Mouse (Mus musculus) ES-Bruce4 (cell line): ENCODE measurements at regions not wholly inside any gene's neighbourhood (a gene's known extent, or its start where the extent isn't known, plus 50 kb on each side); places are given as distances from the start of the nearest gene placed in this dataset.

Experiments used
- CTCF ChIP-seq: IDR thresholded peaks from one replicate; pipeline ENCODE4 v1.8.1; 2011; ENCODE audit warnings: low read depth, low read length
- EP300 ChIP-seq: IDR thresholded peaks from 2 replicates; pipeline ENCODE4 v1.6.1; 2011; ENCODE audit warnings: low read depth, low read length; ENCODE audit not compliant: insufficient read depth
- POLR2A ChIP-seq: IDR thresholded peaks from one replicate; pipeline ENCODE4 v1.8.1; 2011; ENCODE audit warnings: low read length; ENCODE audit not compliant: insufficient read depth

- no peak for TF ChIP-seq CTCF
- no peak for TF ChIP-seq EP300
- TF ChIP-seq POLR2A = no peak
Measured at GRCm38 (mm10) chr13:28814127-28814526, 139.4 kb downstream of the Sox4 start.
